In genomic region chr7:111497191-111497590, GRCm38 (mm10) we compare ENCODE assay signal across 21 mouse cellular contexts.
"Had no signal": no experiment of that assay in that cellular context is flagged by ENCODE, and none has a peak within 500 bp of the region (broad histone marks: within the 10 kb centered on the region; RNA-seq: fewer than 3 reads in every experiment).

No protein-coding gene starts in this region.

- ATAC-seq: intestine, postnatal 0 days; liver, embryonic 12.5 days had no signal

- H3K27me3 ChIP-seq: limb, embryonic 13.5 days; liver, embryonic 12.5 days; liver, embryonic 15.5 days; lung, embryonic 15.5 days; neural tube, embryonic 13.5 days had no signal

- H3K4me1 ChIP-seq: limb, embryonic 13.5 days; liver, embryonic 12.5 days; liver, embryonic 15.5 days; neural tube, embryonic 13.5 days had no signal

- H3K4me3 ChIP-seq: limb, embryonic 10.5 days; limb, embryonic 13.5 days; liver, embryonic 12.5 days; liver, embryonic 15.5 days; lung, embryonic 15.5 days; myocyte; neural tube, embryonic 13.5 days had no signal

- H3K4me2 ChIP-seq: limb, embryonic 13.5 days; liver, embryonic 12.5 days; liver, embryonic 15.5 days; lung, embryonic 15.5 days; midbrain, embryonic 11.5 days; neural tube, embryonic 13.5 days had no signal

- H3K9me3 ChIP-seq: limb, embryonic 10.5 days; limb, embryonic 13.5 days; liver, embryonic 12.5 days; liver, embryonic 15.5 days; lung, embryonic 15.5 days; neural tube, embryonic 13.5 days had no signal

- H3K9ac ChIP-seq: limb, embryonic 13.5 days; liver, embryonic 12.5 days; liver, embryonic 15.5 days; lung, embryonic 15.5 days; neural tube, embryonic 13.5 days had no signal

- H3K36me3 ChIP-seq: limb, embryonic 10.5 days; limb, embryonic 13.5 days; liver, embryonic 12.5 days; liver, embryonic 15.5 days; lung, embryonic 15.5 days; neural tube, embryonic 13.5 days had no signal

- H3K27ac ChIP-seq: kidney, postnatal 0 days; limb, embryonic 10.5 days; limb, embryonic 13.5 days; liver, embryonic 12.5 days; liver, embryonic 15.5 days; lung, embryonic 15.5 days; neural tube, embryonic 13.5 days; stomach, postnatal 0 days had no signal

- DNase-seq: kidney, adult 2 months; kidney, postnatal 25 days; liver; lung, adult 18-20 months; lung, postnatal 10 days; lung, postnatal 4 days; midbrain, embryonic 14.5 days; retina, postnatal 1 day; thymus, adult 2 months; thymus, postnatal 14 days had no signal
